Mouse (Mus musculus) bone marrow, adult 2 months (tissue): ENCODE results near the gene Plekhg1.

Source experiments
- CTCF ChIP-seq: fragments of 200-500 bp; IDR thresholded peaks from 2 replicates; pipeline ENCODE4 v1.5.1; 2011; ENCODE audit warnings: low read length, control low read depth; ENCODE audit not compliant: control insufficient read depth, insufficient read depth
- POLR2A ChIP-seq: fragments of 200-500 bp; IDR thresholded peaks from 2 replicates; pipeline ENCODE4 v1.6.1; 2011; ENCODE audit warnings: low read depth, mild to moderate bottlenecking, control low read depth, low read length, borderline replicate concordance; ENCODE audit not compliant: control insufficient read depth

- no peak for TF ChIP-seq CTCF
- no peak for TF ChIP-seq POLR2A
Observed at GRCm38 (mm10) chr10:3942289-3942688, 202.1 kb downstream of the Plekhg1 start.
